Mouse (Mus musculus) forebrain, embryonic 14.5 days (tissue): ENCODE measurements around the gene Ndufa11. TPM values are rescaled to one million over a fixed set of nuclear protein-coding genes. Genes with fewer than 3 reads are reported as not detected.
A peak's percentile ranks its signal among the peaks of the same experiment; 100 is the strongest.

ENCODE experiments used
- ATAC-seq: fragments of 200-750 bp; cut with Nextera tagmentation; 2 replicates; pipeline ENCODE4 v1.8.0; 2017; ENCODE audit warnings: mild to moderate bottlenecking, moderate library complexity
- DNase-seq: peaks from one replicate; pipeline ENCODE4 v3.0.0-alpha.2; 2015; ENCODE audit warnings: low spot score
- H3K27ac ChIP-seq: fragments of 300-500 bp; sonication (generic); 2 replicates; pipeline ENCODE4 v1.5.1; 2014; ENCODE audit warnings: low read depth, mild to moderate bottlenecking, control low read depth, low read length, moderate library complexity
- H3K27me3 ChIP-seq: fragments of 300-500 bp; sonication (generic); replicated peaks from 2 replicates; pipeline ENCODE4 v1.6.1; 2014; ENCODE audit warnings: low read length, control low read depth, mixed read lengths; ENCODE audit not compliant: control insufficient read depth, insufficient read depth
- H3K36me3 ChIP-seq: fragments of 300-500 bp; sonication (generic); 2 replicates; pipeline ENCODE4 v1.6.1; 2014; ENCODE audit warnings: low read length, control low read depth; ENCODE audit not compliant: control insufficient read depth, insufficient read depth
- H3K4me1 ChIP-seq: fragments of 300-500 bp; sonication (generic); 2 replicates; pipeline ENCODE4 v1.6.1; 2014; ENCODE audit warnings: antibody characterized with exemption, low read length, control low read depth; ENCODE audit not compliant: control insufficient read depth, insufficient read depth
- H3K4me2 ChIP-seq: fragments of 300-500 bp; sonication (generic); 2 replicates; pipeline ENCODE4 v1.6.1; 2014; ENCODE audit warnings: mild to moderate bottlenecking, control low read depth, low read length
- H3K4me3 ChIP-seq: fragments of 300-500 bp; sonication (generic); 2 replicates; pipeline ENCODE4 v1.5.1; 2014; ENCODE audit warnings: low read depth, low read length, control low read depth
- H3K9ac ChIP-seq: fragments of 300-500 bp; sonication (generic); 2 replicates; pipeline ENCODE4 v1.6.1; 2014; ENCODE audit warnings: mild to moderate bottlenecking, low read length, control low read depth, moderate library complexity
- H3K9me3 ChIP-seq: fragments of 300-500 bp; sonication (generic); replicated peaks from 2 replicates; pipeline ENCODE4 v1.6.1; 2016; ENCODE audit warnings: low read length, control low read depth, mixed read lengths; ENCODE audit not compliant: control insufficient read depth
- WGBS: fragments of 180-500 bp; shearing (Covaris S2); extraction: QIAGEN DNeasy Blood & Tissue Kit; methylation state at CpG from one replicate; pipeline ENCODE4 v1.1.7; 2014; 5-methylcytosine and 5-hydroxymethylcytosine counted together
- polyA plus RNA-seq: library from polyadenylated mRNA; unstranded; fragments of >200 nt; fragmentation: Nextera tagmentation; extraction: Ambion mirVana; gene quantifications from 2 replicates; pipeline ENCODE4 v1.2.1, GENCODE M21; 2014

Gene Ndufa11
- polyA plus RNA-seq, 1 experiment from 2014 or later: 613 TPM

DNA sequence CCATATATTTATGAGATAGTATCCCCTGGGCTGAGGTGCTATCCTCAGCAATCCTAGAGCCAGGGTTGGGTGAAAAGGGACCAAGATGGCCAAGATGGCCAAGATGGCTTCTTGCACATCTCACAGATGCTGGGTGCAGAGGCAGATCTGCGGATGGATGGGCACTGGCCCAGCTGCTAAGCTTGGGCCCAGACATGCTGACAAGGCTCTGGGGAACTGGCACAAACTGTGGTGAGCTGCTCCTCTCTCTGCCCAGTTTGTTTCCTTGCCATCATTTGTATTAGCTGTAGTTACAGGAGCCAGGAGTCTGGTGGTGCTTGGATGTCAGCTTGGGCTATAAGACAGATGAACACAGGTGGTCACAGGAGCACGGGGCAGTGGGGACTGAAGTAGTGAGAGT, 32.9 kb upstream of the Ndufa11 start:
- no peak for DNase-seq
- no peak overlapping the region for H3K27ac ChIP-seq
- no peak for ATAC-seq
- H3K36me3 ChIP-seq: peaks cover 72% of the 10 kb centered on the region
- H3K4me2 ChIP-seq: no peak overlapping the region
- no peaks in the 10 kb centered on the region for H3K27me3 ChIP-seq
- H3K4me3 ChIP-seq: no peak overlapping the region
- H3K9me3 ChIP-seq: no peaks in the 10 kb centered on the region
- no peaks in the 10 kb centered on the region for H3K4me1 ChIP-seq
- WGBS: 91% methylated on average over 2 of the region's 2 CpGs
- no peak overlapping the region for H3K9ac ChIP-seq

- Histone ChIP-seq H3K9me3 (no peaks in the 10 kb centered on the region), H3K27ac (no peak overlapping the region), H3K4me2 (no peak overlapping the region), H3K4me1 (no peaks in the 10 kb centered on the region), H3K27me3 (no peaks in the 10 kb centered on the region), H3K4me3 (no peak overlapping the region), H3K9ac (no peak overlapping the region), H3K36me3 (peaks cover 78% of the 10 kb centered on the region)
- DNase-seq: no peak
- no peak for ATAC-seq
- 96% methylated on average over 4 of the region's 4 CpGs for WGBS
Measured at GRCm38 (mm10) chr17:56686801-56687200, 30.8 kb upstream of the Ndufa11 start.

DNA sequence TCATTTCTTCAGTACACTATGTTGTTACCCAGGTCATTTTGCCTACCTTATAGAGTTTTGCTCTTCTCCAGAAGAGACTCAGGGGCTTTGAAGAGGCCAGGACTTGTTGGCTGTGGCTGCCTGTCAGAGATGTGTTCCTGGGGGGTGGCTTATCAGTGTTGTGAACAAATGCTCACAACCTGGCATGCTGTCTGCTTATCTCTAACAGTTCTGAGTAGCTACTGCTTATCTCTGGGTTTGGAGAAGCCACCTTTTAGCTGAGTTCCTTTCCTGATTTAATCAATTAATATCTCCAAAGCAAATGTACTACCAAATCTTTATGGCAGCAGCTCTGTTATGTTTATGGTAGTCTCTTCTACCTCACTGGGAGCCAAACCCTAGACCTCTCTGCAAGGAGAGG, 29.5 kb upstream of the Ndufa11 start:
- no peaks in the 10 kb centered on the region for H3K4me1 ChIP-seq
- H3K9ac ChIP-seq: no peak overlapping the region
- no peaks in the 10 kb centered on the region for H3K27me3 ChIP-seq
- H3K9me3 ChIP-seq: no peaks in the 10 kb centered on the region
- peaks cover 76% of the 10 kb centered on the region for H3K36me3 ChIP-seq
- H3K4me2 ChIP-seq: no peak overlapping the region
- H3K4me3 ChIP-seq: no peak overlapping the region
- ATAC-seq (no peak), DNase-seq (no peak)
- H3K27ac ChIP-seq: no peak overlapping the region

GRCm38 (mm10) chr17:56688689-56689088, 28.9 kb upstream of the Ndufa11 start:
- no peaks in the 10 kb centered on the region for H3K27me3 ChIP-seq
- H3K9ac ChIP-seq: no peak overlapping the region
- no peak overlapping the region for H3K27ac ChIP-seq
- ATAC-seq (no peak), DNase-seq (no peak)
- H3K36me3 ChIP-seq: peaks cover 76% of the 10 kb centered on the region
- WGBS: 92% methylated on average over 2 of the region's 2 CpGs
- H3K9me3 ChIP-seq: no peaks in the 10 kb centered on the region
- no peak overlapping the region for H3K4me2 ChIP-seq
- H3K4me1 ChIP-seq: peaks cover 4% of the 10 kb centered on the region
- no peak overlapping the region for H3K4me3 ChIP-seq

GRCm38 (mm10) chr17:56693395-56693794, 24.2 kb upstream of the Ndufa11 start:
- H3K4me1 ChIP-seq: peaks cover 12% of the 10 kb centered on the region
- ATAC-seq (no peak), DNase-seq (no peak)
- H3K9me3 ChIP-seq: no peaks in the 10 kb centered on the region
- WGBS: 20% methylated on average over 1 of the region's 1 CpGs
- no peak overlapping the region for H3K4me2 ChIP-seq
- peak overlapping the region; percentile 48; the same call in 1 of the 2 replicates for H3K27ac ChIP-seq
- H3K4me3 ChIP-seq: no peak overlapping the region
- no peaks in the 10 kb centered on the region for H3K27me3 ChIP-seq
- H3K36me3 ChIP-seq: peaks cover 77% of the 10 kb centered on the region
- peak overlapping the region; percentile 32; the same call in 1 of the 2 replicates for H3K9ac ChIP-seq

DNA sequence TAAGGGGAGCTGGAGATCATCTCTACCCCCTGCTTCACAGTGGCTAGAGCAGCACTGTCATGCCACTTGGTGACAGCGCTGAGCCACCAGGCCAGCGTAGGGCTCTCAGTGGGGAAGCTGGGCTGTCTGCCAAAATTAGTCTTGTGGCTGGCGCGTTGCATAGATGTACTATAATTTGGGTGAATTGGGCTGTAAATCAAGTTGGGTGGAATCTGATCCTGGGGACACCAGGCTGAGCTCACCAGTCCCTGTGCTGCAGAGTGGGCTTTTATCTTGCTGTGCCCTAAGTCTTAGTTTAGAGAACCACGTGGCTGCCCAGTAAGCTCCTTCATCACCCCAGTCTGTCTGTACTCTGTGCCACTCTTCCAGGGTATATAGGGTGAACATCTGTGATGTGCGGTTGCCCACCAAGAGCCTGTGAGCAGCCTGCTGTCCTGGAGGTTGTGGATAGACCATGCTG, 23.7 kb upstream of the Ndufa11 start:
- DNase-seq: peak; percentile 91
- Histone ChIP-seq H3K4me1 (peaks cover 12% of the 10 kb centered on the region), H3K4me2 (no peak overlapping the region), H3K4me3 (no peak overlapping the region), H3K9ac (0 out of 2 replicates have a peak overlapping the region, but pooled peaks have one; percentile 32), H3K27ac (peak overlapping the region; percentile 48; the same call in 1 of the 2 replicates), H3K9me3 (no peaks in the 10 kb centered on the region), H3K27me3 (no peaks in the 10 kb centered on the region), H3K36me3 (peaks cover 77% of the 10 kb centered on the region)
- peak; percentile 87 for ATAC-seq
- WGBS: 17% methylated on average over 6 of the region's 6 CpGs

- Histone ChIP-seq H3K36me3 (peaks cover 97% of the 10 kb centered on the region), H3K4me2 (no peak overlapping the region), H3K27me3 (no peaks in the 10 kb centered on the region), H3K27ac (no peak overlapping the region), H3K4me3 (no peak overlapping the region), H3K4me1 (no peaks in the 10 kb centered on the region), H3K9ac (no peak overlapping the region), H3K9me3 (no peaks in the 10 kb centered on the region)
- ATAC-seq (no peak), DNase-seq (no peak)
- 93% methylated on average over 2 of the region's 2 CpGs for WGBS
Measured at GRCm38 (mm10) chr17:56700451-56700850, 17.1 kb upstream of the Ndufa11 start.

- WGBS: 86% methylated on average over 4 of the region's 4 CpGs
- no peaks in the 10 kb centered on the region for H3K27me3 ChIP-seq
- no peak for DNase-seq
- peaks cover 97% of the 10 kb centered on the region for H3K36me3 ChIP-seq
- H3K9ac ChIP-seq: no peak overlapping the region
- ATAC-seq: no peak
- no peak overlapping the region for H3K27ac ChIP-seq
- H3K9me3 ChIP-seq: no peaks in the 10 kb centered on the region
- H3K4me1 ChIP-seq: no peaks in the 10 kb centered on the region
- H3K4me2 ChIP-seq: no peak overlapping the region
- H3K4me3 ChIP-seq: no peak overlapping the region
Measured at GRCm38 (mm10) chr17:56703038-56703437, 14.5 kb upstream of the Ndufa11 start.

- H3K9ac ChIP-seq: no peak overlapping the region
- 96% methylated on average over 1 of the region's 1 CpGs for WGBS
Measured at GRCm38 (mm10) chr17:56706515-56706914, 11.1 kb upstream of the Ndufa11 start.

More at GRCm38 (mm10) chr17:56706515-56706914, 11.1 kb upstream of the Ndufa11 start:
- Histone ChIP-seq H3K4me3 (no peak overlapping the region), H3K4me2 (no peak overlapping the region), H3K36me3 (peaks cover 97% of the 10 kb centered on the region), H3K4me1 (no peaks in the 10 kb centered on the region), H3K9me3 (no peaks in the 10 kb centered on the region), H3K27ac (no peak overlapping the region), H3K27me3 (no peaks in the 10 kb centered on the region)
- no peak for ATAC-seq
- no peak for DNase-seq
